Mouse (Mus musculus) kidney, embryonic 14.5 days (tissue): ENCODE data around the gene Hist1h2ag. TPM values are rescaled to one million over a fixed set of nuclear protein-coding genes. Genes with fewer than 3 reads are reported as not detected.
A peak's percentile ranks its signal among the peaks of the same experiment; 100 is the strongest.
"Not testable (repeated sequence)": the region's sequence is repeated elsewhere in the genome, so short reads cannot be mapped to it uniquely, and the experiment has no call there.

Source experiments
- ATAC-seq: fragments of 200-750 bp; cut with Nextera tagmentation; 2 replicates; pipeline ENCODE4 v1.8.0; 2017; ENCODE audit warnings: moderate number of reproducible peaks, mild to moderate bottlenecking, moderate TSS enrichment, moderate library complexity; ENCODE audit not compliant: low FRiP score, low TSS enrichment
- H3K27ac ChIP-seq: fragments of 300-500 bp; sonication (generic); 2 replicates; pipeline ENCODE4 v1.5.1; 2014; ENCODE audit warnings: low read depth, mild to moderate bottlenecking, low read length, moderate library complexity, mixed read lengths
- H3K27me3 ChIP-seq: fragments of 300-500 bp; sonication (generic); 2 replicates; pipeline ENCODE4 v1.6.1; 2014; ENCODE audit warnings: mild to moderate bottlenecking, low read length; ENCODE audit not compliant: control insufficient read depth, insufficient read depth
- H3K36me3 ChIP-seq: fragments of 300-500 bp; sonication (generic); 2 replicates; pipeline ENCODE4 v1.6.1; 2014; ENCODE audit warnings: low read length, mixed read lengths; ENCODE audit not compliant: control insufficient read depth, insufficient read depth
- H3K4me1 ChIP-seq: fragments of 300-500 bp; sonication (generic); 2 replicates; pipeline ENCODE4 v1.6.1; 2014; ENCODE audit warnings: low read length, mixed read lengths; ENCODE audit not compliant: control insufficient read depth, insufficient read depth
- H3K4me2 ChIP-seq: fragments of 300-500 bp; sonication (generic); replicated peaks from 2 replicates; pipeline ENCODE4 v1.6.1; 2014; ENCODE audit warnings: low read depth, mild to moderate bottlenecking, low read length
- H3K4me3 ChIP-seq: fragments of 300-500 bp; sonication (generic); 2 replicates; pipeline ENCODE4 v1.5.1; 2014; ENCODE audit warnings: mild to moderate bottlenecking, low read length
- H3K9ac ChIP-seq: fragments of 300-500 bp; sonication (generic); 2 replicates; pipeline ENCODE4 v1.6.1; 2014; ENCODE audit warnings: low read depth, mild to moderate bottlenecking, low read length, moderate library complexity
- H3K9me3 ChIP-seq: fragments of 300-500 bp; sonication (generic); 2 replicates; pipeline ENCODE4 v1.6.1; 2016; ENCODE audit warnings: low read length; ENCODE audit not compliant: control insufficient read depth
- WGBS: fragments of 180-500 bp; shearing (Covaris S2); extraction: QIAGEN DNeasy Blood & Tissue Kit; methylation state at CpG from one replicate; pipeline ENCODE4 v1.1.7; 2014; 5-methylcytosine and 5-hydroxymethylcytosine counted together
- polyA plus RNA-seq: library from polyadenylated mRNA; unstranded; fragments of >200 nt; fragmentation: Nextera tagmentation; extraction: Ambion mirVana; gene quantifications from 2 replicates; pipeline ENCODE4 v1.2.1, GENCODE M21; 2014

Hist1h2ag gene
- polyA plus RNA-seq, 1 experiment from 2014 or later: 81.2 TPM

DNA sequence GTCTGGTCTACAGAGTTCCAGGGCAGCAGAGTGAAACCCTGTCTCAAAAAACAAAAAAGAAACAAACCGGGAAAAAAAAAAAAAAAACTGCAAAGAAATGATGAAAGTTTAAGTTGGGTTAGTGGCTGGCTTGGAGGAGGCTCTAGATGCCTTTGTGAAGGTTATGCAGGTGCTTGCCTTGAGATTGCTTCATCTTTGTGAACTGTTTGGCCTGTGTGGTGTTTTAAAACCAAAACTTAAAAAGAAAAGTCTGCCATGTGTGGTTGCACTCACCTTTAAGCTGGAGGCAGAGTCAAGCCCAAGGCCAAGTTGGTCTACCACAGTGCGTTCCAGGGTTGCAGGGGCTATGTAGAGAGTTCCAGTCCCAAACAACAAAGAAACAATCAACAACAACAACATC lies 6.3 kb upstream of the Hist1h2ag start:
- no peak for ATAC-seq
- 80% methylated on average over 2 of the region's 2 CpGs for WGBS
- Histone ChIP-seq H3K4me3 (no peak overlapping the region), H3K4me1 (no peaks in the 10 kb centered on the region), H3K9ac (no peak overlapping the region), H3K27ac (no peak overlapping the region), H3K9me3 (no peaks in the 10 kb centered on the region), H3K4me2 (no peak overlapping the region), H3K27me3 (no peaks in the 10 kb centered on the region), H3K36me3 (no peaks in the 10 kb centered on the region)

DNA sequence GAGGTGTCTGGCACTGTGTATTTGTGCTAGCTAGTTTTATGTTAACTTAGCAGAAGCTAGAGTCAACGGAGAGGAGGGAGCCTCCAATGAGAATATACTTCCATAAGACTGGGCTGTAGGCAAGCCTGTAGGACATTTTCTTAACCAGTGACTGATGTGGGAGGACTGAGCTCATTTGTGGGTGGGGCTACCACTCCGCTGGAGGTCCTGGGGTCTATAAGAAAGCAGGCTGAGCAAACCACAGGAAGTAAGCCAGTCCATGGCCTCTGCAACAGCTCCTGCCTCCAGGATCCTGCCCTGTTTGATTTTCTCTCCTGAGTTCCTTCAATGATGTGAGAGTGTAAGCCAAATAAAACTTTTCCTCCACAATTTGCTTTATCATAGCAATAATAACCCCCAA lies 2.6 kb upstream of the Hist1h2ag start:
- H3K36me3 ChIP-seq: no peaks in the 10 kb centered on the region
- no peak overlapping the region for H3K9ac ChIP-seq
- H3K9me3 ChIP-seq: no peaks in the 10 kb centered on the region
- H3K4me2 ChIP-seq: no peak overlapping the region
- peaks cover 7% of the 10 kb centered on the region for H3K4me1 ChIP-seq
- 63% methylated on average over 2 of the region's 2 CpGs for WGBS
- ATAC-seq: no peak
- no peak overlapping the region for H3K4me3 ChIP-seq
- no peak overlapping the region for H3K27ac ChIP-seq
- no peaks in the 10 kb centered on the region for H3K27me3 ChIP-seq

DNA sequence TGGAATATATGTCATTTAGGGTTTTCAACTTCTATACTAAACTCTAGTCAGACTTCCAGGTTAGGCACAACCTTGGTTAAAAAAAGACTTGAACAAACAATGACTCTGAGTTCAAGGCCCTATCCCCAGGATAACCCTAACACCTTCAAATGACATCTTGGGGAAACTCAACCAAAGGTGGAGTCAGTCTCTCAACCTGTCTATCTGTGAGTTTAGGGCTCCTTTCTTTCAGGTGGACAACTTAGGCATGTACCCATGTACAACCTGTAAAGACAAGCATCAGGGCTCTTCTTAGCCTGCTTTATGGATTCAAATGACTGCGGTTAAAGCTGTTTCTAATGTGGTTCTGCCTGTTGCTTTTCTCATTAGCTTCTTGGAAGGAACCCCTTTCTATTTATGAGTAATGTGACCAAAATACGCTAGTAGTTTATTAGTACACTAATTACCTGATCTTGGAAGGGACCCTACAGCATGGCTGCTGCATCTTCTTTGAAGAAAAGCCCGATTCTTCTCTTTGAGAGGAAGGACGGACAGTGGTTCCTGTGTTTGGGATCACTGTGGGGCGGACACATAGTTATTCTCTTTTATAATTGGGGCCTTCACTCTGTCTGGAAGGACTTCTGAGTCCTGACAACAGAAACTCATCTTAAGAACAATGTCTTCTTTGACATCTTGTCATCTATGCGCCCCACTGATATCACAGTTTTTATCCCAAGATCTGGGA lies 1.9 kb upstream of the Hist1h2ag start:
- no peak for ATAC-seq
- H3K9me3 ChIP-seq: no peaks in the 10 kb centered on the region
- no peaks in the 10 kb centered on the region for H3K27me3 ChIP-seq
- H3K36me3 ChIP-seq: no peaks in the 10 kb centered on the region
- peak overlapping the region; percentile 41; the same call in 1 of the 2 replicates for H3K4me2 ChIP-seq
- peak overlapping the region; percentile 53; the same call in 1 of the 2 replicates for H3K27ac ChIP-seq
- peaks cover 12% of the 10 kb centered on the region for H3K4me1 ChIP-seq
- WGBS: 94% methylated on average over 6 of the region's 6 CpGs
- peak overlapping the region; percentile 39 for H3K4me3 ChIP-seq
- peak overlapping the region; percentile 69 for H3K9ac ChIP-seq

DNA sequence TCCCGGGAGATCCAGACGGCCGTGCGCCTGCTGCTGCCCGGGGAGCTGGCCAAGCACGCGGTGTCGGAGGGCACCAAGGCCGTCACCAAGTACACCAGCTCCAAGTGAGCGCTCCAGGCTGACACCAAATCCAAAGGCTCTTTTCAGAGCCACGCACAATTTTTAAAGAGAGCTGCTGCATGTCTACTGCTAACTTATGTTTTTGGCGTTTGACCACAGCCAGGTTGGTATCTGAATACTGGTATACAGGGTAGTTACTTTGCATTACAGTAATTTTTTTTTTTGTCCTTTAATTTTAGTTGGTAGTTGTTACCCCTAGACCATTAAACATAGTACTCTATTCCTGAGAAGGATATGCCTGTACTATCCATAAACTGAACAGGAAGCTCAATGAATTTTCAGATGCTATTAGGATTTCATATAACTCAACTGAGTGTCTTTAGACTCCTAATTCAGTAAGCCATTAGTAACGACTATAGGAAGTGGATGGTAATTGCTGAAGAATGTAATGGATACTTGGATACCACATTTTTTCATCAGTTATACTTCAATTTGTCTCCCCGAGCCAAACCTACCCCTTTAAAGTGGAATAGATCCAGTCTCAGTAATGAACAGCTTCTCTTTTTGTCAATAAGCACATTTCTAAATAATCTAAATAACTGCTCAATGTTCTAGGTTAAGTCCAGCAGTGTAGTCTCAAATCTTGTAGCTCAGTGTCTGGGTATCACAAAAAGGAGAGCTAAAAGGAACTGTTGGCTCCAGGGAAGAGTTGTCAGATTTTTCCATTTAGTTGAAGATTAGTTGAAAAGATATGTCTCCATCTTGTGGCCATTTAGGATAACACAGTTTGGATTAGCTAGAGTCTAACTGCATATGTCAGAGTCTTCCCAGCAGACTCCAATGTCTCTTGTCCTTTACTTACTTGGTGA lies 1.0 kb upstream of the Hist1h2ag start:
- Histone ChIP-seq H3K4me2 (peak overlapping the region; percentile 41), H3K27ac (peak overlapping the region; percentile 53), H3K9me3 (no peaks in the 10 kb centered on the region), H3K4me1 (peaks cover 12% of the 10 kb centered on the region), H3K9ac (peak overlapping the region; percentile 69), H3K27me3 (no peaks in the 10 kb centered on the region), H3K36me3 (no peaks in the 10 kb centered on the region), H3K4me3 (peak overlapping the region; percentile 39)
- 1% methylated on average over 10 of the region's 14 CpGs for WGBS
- peak; percentile 11; the same call in 1 of the 2 replicates for ATAC-seq

DNA sequence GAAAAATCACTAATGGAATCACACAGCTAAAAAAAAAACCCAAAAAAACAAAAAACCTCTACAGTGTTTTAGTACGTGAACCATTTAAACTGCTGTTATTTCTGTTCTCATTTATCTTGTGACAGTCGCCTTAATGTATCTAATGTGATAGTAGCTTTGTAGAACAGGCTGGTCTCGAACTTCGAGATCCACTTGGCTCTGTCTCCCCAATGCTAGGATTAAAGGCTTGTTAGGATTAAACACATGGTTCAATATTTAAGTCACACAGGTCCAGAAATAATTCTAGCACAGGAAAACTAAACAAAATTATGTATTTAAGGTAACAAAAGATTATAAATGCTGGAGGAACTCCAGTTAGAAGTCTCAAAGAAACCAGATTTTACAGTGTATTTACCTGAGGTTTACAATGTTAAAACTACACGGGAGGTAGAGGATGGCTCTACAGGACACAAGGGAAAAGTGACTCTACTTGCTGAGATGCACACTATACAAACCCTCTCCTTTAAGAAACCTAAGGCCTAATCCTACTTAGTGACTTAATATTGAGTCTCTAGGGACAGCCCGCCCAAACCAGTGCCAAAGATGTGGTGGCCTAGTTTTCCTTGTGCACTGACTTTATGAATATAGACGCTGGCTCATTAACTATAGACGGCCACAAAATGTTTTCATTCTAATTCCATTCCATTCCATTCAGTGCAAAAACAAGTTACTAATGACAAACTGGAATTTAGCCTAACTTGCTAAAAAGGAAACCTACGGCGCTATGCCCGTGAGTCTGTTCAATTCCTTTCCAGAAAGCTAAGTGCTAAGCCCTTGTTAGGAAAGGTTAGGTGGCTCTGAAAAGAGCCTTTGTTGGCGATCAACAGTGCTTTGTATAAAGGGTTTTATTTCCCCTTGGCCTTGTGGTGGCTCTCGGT lies 835 bp downstream of the Hist1h2ag start:
- 4% methylated on average over 13 of the region's 13 CpGs for WGBS
- Histone ChIP-seq H3K4me3 (peak overlapping the region; percentile 45), H3K4me2 (peak overlapping the region; percentile 72), H3K9ac (peak overlapping the region; percentile 73), H3K27ac (peak overlapping the region; percentile 98), H3K4me1 (peaks cover 12% of the 10 kb centered on the region), H3K27me3 (no peaks in the 10 kb centered on the region), H3K36me3 (no peaks in the 10 kb centered on the region), H3K9me3 (no peaks in the 10 kb centered on the region)
- ATAC-seq: no peak

DNA sequence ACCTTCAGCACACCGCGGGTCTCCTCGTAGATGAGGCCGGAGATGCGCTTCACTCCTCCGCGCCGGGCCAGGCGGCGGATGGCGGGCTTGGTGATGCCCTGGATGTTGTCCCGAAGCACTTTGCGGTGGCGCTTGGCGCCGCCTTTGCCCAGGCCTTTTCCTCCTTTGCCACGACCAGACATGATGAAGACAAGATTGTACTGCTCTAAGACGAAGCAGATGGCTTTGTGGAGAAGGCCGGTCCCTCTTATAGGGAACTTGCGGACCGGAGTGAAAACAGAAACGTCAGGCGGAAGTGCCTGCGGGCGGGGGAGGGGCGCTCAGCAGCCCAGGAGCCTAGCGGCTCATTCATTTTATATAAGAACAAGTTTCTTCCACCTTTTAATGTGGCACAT lies 1.6 kb downstream of the Hist1h2ag start, which contains the start of gene Hist1h4i:
TSS of gene Hist1h4i (minus strand) at position 221 of the 395 bp plus-strand sequence.
- H3K9ac ChIP-seq: peak within 1 kb of the TSS; percentile 73
- peaks cover 17% of the 10 kb centered on the region for H3K4me1 ChIP-seq
- not testable (repeated sequence) for H3K27me3 ChIP-seq, H3K36me3 ChIP-seq, H3K9me3 ChIP-seq
- peak within 1 kb of the TSS; percentile 45 for H3K4me3 ChIP-seq
- under 1% methylated on average over 17 of the region's 27 CpGs for WGBS
- H3K4me2 ChIP-seq: peak within 1 kb of the TSS; percentile 72
- H3K27ac ChIP-seq: peak within 1 kb of the TSS; percentile 98
- peak; percentile 80 for ATAC-seq

DNA sequence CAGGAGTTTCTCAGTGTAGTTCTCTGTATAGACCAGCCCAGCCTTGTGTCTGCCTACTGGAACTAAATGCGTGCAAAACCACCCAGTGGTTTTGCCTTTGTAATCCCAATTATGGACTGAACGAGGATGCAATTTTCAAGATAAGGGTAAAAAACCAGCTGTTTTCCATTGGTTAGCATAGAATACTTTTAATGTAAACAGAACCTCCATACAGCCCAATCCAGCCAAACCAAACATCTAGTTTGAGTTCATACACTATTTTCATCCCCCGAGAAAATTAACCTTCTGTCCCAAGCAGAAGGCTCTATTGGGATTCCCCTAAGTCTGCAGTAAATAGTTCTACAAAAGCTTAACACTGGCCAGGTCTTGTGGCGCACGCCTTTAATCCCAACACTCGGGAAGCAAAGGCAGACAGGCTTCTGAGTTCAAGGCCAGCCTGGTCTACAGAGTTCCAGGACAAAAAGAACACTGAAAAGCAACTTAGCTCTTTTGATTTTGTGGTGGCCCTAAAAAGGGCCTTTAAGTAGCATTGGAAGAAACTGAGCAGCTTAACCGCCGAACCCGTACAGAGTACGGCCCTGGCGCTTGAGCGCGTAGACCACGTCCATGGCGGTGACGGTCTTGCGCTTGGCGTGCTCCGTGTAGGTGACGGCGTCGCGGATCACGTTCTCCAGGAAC lies 2.1 kb downstream of the Hist1h2ag start:
- Histone ChIP-seq H3K27me3 (no peaks in the 10 kb centered on the region), H3K36me3 (no peaks in the 10 kb centered on the region), H3K9ac (peak overlapping the region; percentile 69), H3K4me1 (peaks cover 17% of the 10 kb centered on the region), H3K4me2 (peak overlapping the region; percentile 72), H3K9me3 (no peaks in the 10 kb centered on the region), H3K27ac (peak overlapping the region; percentile 98), H3K4me3 (peak overlapping the region; percentile 43)
- under 1% methylated on average over 20 of the region's 24 CpGs for WGBS
- ATAC-seq: peak; percentile 7; the same call in 1 of the 2 replicates

DNA sequence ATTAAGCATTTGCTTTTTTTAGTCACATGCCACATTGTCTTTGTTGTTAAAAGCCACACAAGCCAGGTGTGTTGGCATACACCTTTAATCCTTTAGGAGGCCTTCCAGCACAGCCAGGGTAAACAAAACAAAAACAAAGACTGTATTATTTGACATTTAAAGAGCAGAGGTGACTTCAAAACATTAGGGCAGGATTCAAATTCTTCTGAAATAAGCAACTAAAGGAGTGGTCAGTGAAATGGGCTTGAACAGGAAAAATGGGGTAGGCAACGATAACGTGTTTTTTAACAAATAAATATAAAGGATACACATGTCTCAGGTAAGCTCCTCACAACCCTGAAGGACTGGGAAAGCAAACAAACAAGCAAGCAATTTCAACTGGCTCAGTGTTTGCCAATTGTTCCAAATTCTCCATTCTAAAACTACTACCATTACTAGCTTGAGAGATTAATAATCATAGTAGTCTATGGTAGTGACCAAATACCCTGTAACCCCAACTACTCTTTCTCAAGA lies 2.7 kb downstream of the Hist1h2ag start:
- WGBS: 6% methylated on average over 2 of the region's 2 CpGs
- no peaks in the 10 kb centered on the region for H3K9me3 ChIP-seq
- no peaks in the 10 kb centered on the region for H3K27me3 ChIP-seq
- peaks cover 17% of the 10 kb centered on the region for H3K4me1 ChIP-seq
- peak overlapping the region; percentile 69 for H3K9ac ChIP-seq
- peak overlapping the region; percentile 72 for H3K4me2 ChIP-seq
- H3K4me3 ChIP-seq: peak overlapping the region; percentile 43
- H3K27ac ChIP-seq: peak overlapping the region; percentile 98
- no peak for ATAC-seq
- H3K36me3 ChIP-seq: no peaks in the 10 kb centered on the region
